Mouse (Mus musculus) adrenal gland, adult 18-20 months (tissue): Measurements from ENCODE around the gene Gm28891. TPM values are rescaled to one million over a fixed set of nuclear protein-coding genes. Genes with fewer than 3 reads are reported as not detected.
"Not testable (repeated sequence)": the region's sequence is repeated elsewhere in the genome, so short reads cannot be mapped to it uniquely, and the experiment has no call there.

Experiments
- DNase-seq, 2 experiments: peaks; one replicate each; pipeline ENCODE4 v3.0.0; 2021 to 2022; ENCODE audit warnings: low spot score in 2 of 2
- long read RNA-seq, 2 experiments: library from polyadenylated mRNA; stranded (forward); transcript quantifications; one replicate each; pipeline ENCODE4 v2.0.0; 2021
- total RNA-seq, 2 experiments: library from RNA; stranded (reverse); gene quantifications; 1 replicate in 1 of 2; 2 replicates in 1 of 2; pipeline ENCODE4 v1.2.3; 2021

The Gm28891 gene
- total RNA-seq, result not detected
- long read RNA-seq, experiment 1, result 0 reads
- long read RNA-seq, experiment 2, result 0 reads

GRCm38 (mm10) chrY:60240902-60241301 lies at the start of gene Gm28891:
Gene Gm28891 (plus strand): TSS chrY:60241202.
- DNase-seq, result not testable (repeated sequence)
